Mouse (Mus musculus) heart, embryonic 14.5 days (tissue): ENCODE measurements around the gene A830018L16Rik. TPM values are rescaled to one million over a fixed set of nuclear protein-coding genes. Genes with fewer than 3 reads are reported as not detected.
A peak's percentile ranks its signal among the peaks of the same experiment; 100 is the strongest.
"Not testable (repeated sequence)": the region's sequence is repeated elsewhere in the genome, so short reads cannot be mapped to it uniquely, and the experiment has no call there.

Source experiments
- ATAC-seq: fragments of 200-750 bp; cut with Nextera tagmentation; 2 replicates; pipeline ENCODE4 v1.8.0; 2017; ENCODE audit warnings: low read depth, moderate TSS enrichment; ENCODE audit not compliant: insufficient number of reproducible peaks, insufficient read depth, low FRiP score
- H3K27ac ChIP-seq, 2 experiments: fragments of 200-500 bp in 1 of 2; fragments of 300-500 bp in 1 of 2; sonication (generic) in 1 of 2; replicated peaks in 1 of 2; 2 replicates each; pipeline ENCODE4 v1.5.1; 2012 to 2014; ENCODE audit warnings: low read depth in 2 of 2, low read length in 2 of 2, control low read depth in 1 of 2, mild to moderate bottlenecking in 1 of 2, mixed read lengths in 1 of 2; ENCODE audit not compliant: control insufficient read depth in 1 of 2, insufficient read depth in 1 of 2
- H3K27me3 ChIP-seq: fragments of 300-500 bp; sonication (generic); 2 replicates; pipeline ENCODE4 v1.6.1; 2014; ENCODE audit warnings: mild to moderate bottlenecking, low read length, control low read depth; ENCODE audit not compliant: control insufficient read depth, insufficient read depth
- H3K36me3 ChIP-seq: fragments of 300-500 bp; sonication (generic); 2 replicates; pipeline ENCODE4 v1.6.1; 2014; ENCODE audit warnings: mild to moderate bottlenecking, control low read depth, low read length, mixed read lengths; ENCODE audit not compliant: control insufficient read depth, insufficient read depth
- H3K4me1 ChIP-seq, 2 experiments: fragments of 200-500 bp in 1 of 2; fragments of 300-500 bp in 1 of 2; sonication (generic) in 1 of 2; 2 replicates each; pipeline ENCODE4 v1.6.1; 2012 to 2014; ENCODE audit warnings: low read length in 2 of 2, control low read depth in 1 of 2, mixed read lengths in 1 of 2; ENCODE audit not compliant: control insufficient read depth in 2 of 2, insufficient read depth in 2 of 2
- H3K4me2 ChIP-seq: fragments of 300-500 bp; sonication (generic); 2 replicates; pipeline ENCODE4 v1.6.1; 2014; ENCODE audit warnings: mild to moderate bottlenecking, low read length
- H3K4me3 ChIP-seq, 2 experiments: fragments of 200-500 bp in 1 of 2; fragments of 300-500 bp in 1 of 2; sonication (generic) in 1 of 2; 2 replicates each; pipeline ENCODE4 v1.5.1; 2012 to 2014; ENCODE audit warnings: low read length in 2 of 2, mild to moderate bottlenecking in 2 of 2, control low read depth in 1 of 2, low read depth in 1 of 2, moderate library complexity in 1 of 2; ENCODE audit not compliant: control insufficient read depth in 1 of 2, insufficient read depth in 1 of 2
- H3K9ac ChIP-seq: fragments of 300-500 bp; sonication (generic); 2 replicates; pipeline ENCODE4 v1.6.1; 2014; ENCODE audit warnings: mild to moderate bottlenecking, low read length
- H3K9me3 ChIP-seq: fragments of 300-500 bp; sonication (generic); 2 replicates; pipeline ENCODE4 v1.6.1; 2016; ENCODE audit warnings: low read length, control low read depth; ENCODE audit not compliant: control insufficient read depth
- WGBS: fragments of 180-500 bp; shearing (Covaris S2); extraction: QIAGEN DNeasy Blood & Tissue Kit; methylation state at CpG from one replicate; pipeline ENCODE4 v1.1.7; 2014; 5-methylcytosine and 5-hydroxymethylcytosine counted together
- polyA plus RNA-seq: library from polyadenylated mRNA; unstranded; fragments of >200 nt; fragmentation: Nextera tagmentation; extraction: Ambion mirVana; gene quantifications from 2 replicates; pipeline ENCODE4 v1.2.1, GENCODE M21; 2014

The A830018L16Rik gene
- polyA plus RNA-seq, 1 experiment from 2014 or later: 0.63 TPM

DNA sequence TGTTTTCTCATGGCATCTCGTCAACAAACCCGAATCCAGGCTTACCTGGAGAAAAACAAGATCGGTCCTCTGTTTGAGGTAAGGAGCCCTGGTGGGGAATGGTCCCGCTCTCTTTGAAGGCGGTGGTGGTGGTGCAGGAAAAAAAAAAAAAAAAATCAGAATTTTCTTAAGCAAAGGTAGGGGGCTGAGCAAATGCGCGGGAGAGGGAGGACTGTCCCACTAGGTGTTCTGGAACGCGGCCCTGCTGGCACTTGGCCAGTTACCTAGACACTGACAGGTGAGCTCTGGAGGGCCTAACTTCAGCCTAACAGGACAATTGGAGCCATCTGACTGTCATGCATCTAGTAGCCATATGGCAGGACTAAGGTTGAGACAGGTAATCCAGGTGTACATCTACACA, 655 bp downstream of the A830018L16Rik start:
- ATAC-seq: no peak
- WGBS: 5% methylated on average over 9 of the region's 9 CpGs

GRCm38 (mm10) chr1:11427310-11427709, 13.4 kb downstream of the A830018L16Rik start:
- H3K9me3 ChIP-seq: no peaks in the 10 kb centered on the region
- H3K36me3 ChIP-seq: no peaks in the 10 kb centered on the region
- H3K4me3 ChIP-seq: no peak overlapping the region
- WGBS: 74% methylated on average over 1 of the region's 1 CpGs
- no peaks in the 10 kb centered on the region for H3K27me3 ChIP-seq
- no peak overlapping the region for H3K9ac ChIP-seq
- ATAC-seq: no peak
- no peaks in the 10 kb centered on the region for H3K4me1 ChIP-seq
- H3K27ac ChIP-seq: no peak overlapping the region
- H3K4me2 ChIP-seq: no peak overlapping the region

More for the DNA sequence above, 655 bp downstream of the A830018L16Rik start:
- Histone ChIP-seq H3K27ac (no peak overlapping the region), H3K4me2 (peak overlapping the region; percentile 95), H3K36me3 (no peaks in the 10 kb centered on the region), H3K4me3 (peak overlapping the region; percentile 51 to 56), H3K4me1 (no peaks in the 10 kb centered on the region), H3K9ac (peak overlapping the region; percentile 60), H3K9me3 (no peaks in the 10 kb centered on the region), H3K27me3 (peaks cover 20% of the 10 kb centered on the region)

DNA sequence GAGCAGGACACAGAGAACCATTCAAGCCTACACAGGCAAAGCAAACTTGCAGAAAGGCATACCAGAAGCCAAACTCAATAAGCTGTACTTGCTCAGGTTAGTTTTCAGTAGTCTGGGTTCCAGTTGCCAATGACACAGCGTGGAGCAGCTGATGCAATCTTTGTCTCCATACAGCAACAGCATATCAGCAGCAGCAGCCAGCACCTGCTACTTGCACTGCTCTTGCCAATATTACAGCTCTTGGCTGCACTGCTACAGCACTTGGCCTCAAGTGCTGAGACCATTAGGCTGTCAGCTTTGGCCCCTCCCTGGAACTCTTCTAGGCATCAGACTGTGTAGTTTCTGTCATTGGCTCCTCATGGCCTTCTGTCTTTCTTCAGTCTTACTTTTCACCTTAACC, 44.4 kb downstream of the A830018L16Rik start:
- no peaks in the 10 kb centered on the region; a peak in 1 of 4 replicates for H3K4me1 ChIP-seq
- H3K27ac ChIP-seq: no peak overlapping the region
- WGBS: 54% methylated on average over 1 of the region's 1 CpGs
- H3K4me2 ChIP-seq: no peak overlapping the region
- H3K9ac ChIP-seq: no peak overlapping the region
- no peaks in the 10 kb centered on the region for H3K27me3 ChIP-seq
- no peak for ATAC-seq
- no peaks in the 10 kb centered on the region for H3K36me3 ChIP-seq
- H3K9me3 ChIP-seq: no peaks in the 10 kb centered on the region
- no peak overlapping the region for H3K4me3 ChIP-seq

DNA sequence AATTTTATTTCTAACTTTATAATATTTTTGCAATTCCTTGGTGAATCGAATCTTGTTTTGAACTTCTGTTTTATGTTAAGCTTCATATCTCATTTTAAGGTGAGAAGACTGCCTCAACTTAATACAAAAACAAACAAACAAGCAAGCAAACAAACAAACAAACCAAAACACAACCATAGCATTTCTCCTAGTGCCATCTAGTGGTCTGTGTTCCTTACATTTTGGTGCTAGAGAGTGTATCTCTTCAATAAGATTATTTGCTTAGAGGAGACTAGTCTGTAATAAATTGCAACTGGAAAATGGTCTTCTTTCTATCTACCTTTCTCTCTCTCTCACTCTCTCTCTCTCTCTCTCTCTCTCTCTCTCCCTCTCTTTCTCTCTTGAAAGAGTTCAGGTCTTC, 52.4 kb downstream of the A830018L16Rik start:
- H3K9ac ChIP-seq: no peak overlapping the region
- no peaks in the 10 kb centered on the region for H3K27me3 ChIP-seq
- no peak overlapping the region for H3K27ac ChIP-seq
- no peak for ATAC-seq
- H3K4me2 ChIP-seq: no peak overlapping the region
- no peaks in the 10 kb centered on the region for H3K36me3 ChIP-seq
- H3K4me3 ChIP-seq: no peak overlapping the region
- H3K9me3 ChIP-seq: no peaks in the 10 kb centered on the region
- WGBS: 50% methylated on average over 1 of the region's 1 CpGs
- H3K4me1 ChIP-seq: no peaks in the 10 kb centered on the region

GRCm38 (mm10) chr1:11467065-11467643, 53.2 kb downstream of the A830018L16Rik start:
- Histone ChIP-seq H3K27me3 (no peaks in the 10 kb centered on the region), H3K4me1 (no peaks in the 10 kb centered on the region), H3K4me2 (no peak overlapping the region), H3K9ac (no peak overlapping the region), H3K27ac (no peak overlapping the region), H3K4me3 (no peak overlapping the region), H3K36me3 (no peaks in the 10 kb centered on the region), H3K9me3 (no peaks in the 10 kb centered on the region)
- WGBS: 42% methylated on average over 5 of the region's 5 CpGs
- ATAC-seq: no peak

DNA sequence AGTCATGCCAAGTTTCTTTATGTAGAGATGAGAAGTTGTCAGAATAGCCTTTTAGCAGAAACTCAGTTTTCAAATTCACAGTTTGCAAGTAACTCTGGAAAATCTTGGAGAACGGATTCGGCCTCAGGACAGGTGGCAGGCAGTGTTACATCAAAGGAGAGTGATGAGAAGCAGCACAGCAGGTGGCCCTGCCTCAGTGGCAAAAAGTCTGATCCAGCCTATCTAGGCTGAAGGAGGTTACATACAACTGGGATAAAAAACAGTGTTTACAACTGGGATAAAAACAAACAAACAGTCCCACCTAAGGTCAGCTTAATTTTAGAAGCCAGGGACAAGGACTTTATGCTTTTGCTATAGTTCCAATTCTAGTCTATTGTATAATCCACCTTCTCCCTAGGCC, 79.0 kb downstream of the A830018L16Rik start:
- Histone ChIP-seq H3K4me1 (no peaks in the 10 kb centered on the region), H3K9me3 (no peaks in the 10 kb centered on the region), H3K27ac (no peak overlapping the region), H3K4me2 (no peak overlapping the region), H3K36me3 (no peaks in the 10 kb centered on the region), H3K4me3 (no peak overlapping the region), H3K9ac (no peak overlapping the region), H3K27me3 (no peaks in the 10 kb centered on the region)
- 53% methylated on average over 2 of the region's 2 CpGs for WGBS
- ATAC-seq: no peak

DNA sequence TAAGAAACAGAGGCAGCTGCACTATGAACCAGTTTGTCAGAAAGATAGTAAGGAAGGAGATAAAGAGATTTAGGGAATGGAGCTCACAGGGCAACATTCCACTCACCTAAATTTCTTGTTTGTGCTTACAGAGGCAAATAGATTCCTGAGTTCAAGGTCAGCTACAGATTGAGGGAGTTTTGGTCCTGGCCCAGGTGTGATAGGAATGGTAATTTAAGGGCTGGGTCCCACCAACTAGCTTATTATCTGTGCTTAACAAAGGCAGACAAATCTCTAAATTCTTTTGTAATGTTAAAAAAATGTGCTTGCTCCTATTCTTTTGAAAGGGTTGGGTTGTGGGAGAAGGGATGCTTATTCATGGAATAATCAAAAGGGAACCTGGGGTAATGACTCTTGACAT, 87.7 kb downstream of the A830018L16Rik start:
- no peaks in the 10 kb centered on the region for H3K36me3 ChIP-seq
- no peak overlapping the region for H3K4me3 ChIP-seq
- no peaks in the 10 kb centered on the region for H3K4me1 ChIP-seq
- no peak overlapping the region for H3K27ac ChIP-seq
- no peaks in the 10 kb centered on the region for H3K27me3 ChIP-seq
- ATAC-seq: no peak
- H3K4me2 ChIP-seq: no peak overlapping the region
- H3K9me3 ChIP-seq: no peaks in the 10 kb centered on the region
- H3K9ac ChIP-seq: no peak overlapping the region

- H3K4me1 ChIP-seq, H3K9ac ChIP-seq, H3K27ac ChIP-seq, ATAC-seq, H3K36me3 ChIP-seq, H3K9me3 ChIP-seq, H3K4me3 ChIP-seq, H3K27me3 ChIP-seq, H3K4me2 ChIP-seq: not testable (repeated sequence)
- WGBS: 56% methylated on average over 1 of the region's 1 CpGs
Measured at GRCm38 (mm10) chr1:11549810-11550209, 135.9 kb downstream of the A830018L16Rik start.
